ENCODE assay signal across 8 mouse cellular contexts in genomic region chr14:25606372-25607140, GRCm38 (mm10).
DNase-seq lines count a peak whose midpoint lies in the region; ATAC-seq and TF ChIP-seq lines count a peak whose summit lies in the region.

No protein-coding gene starts in this region.

- H3K36me3 ChIP-seq in neural tube, embryonic 12.5 days = no peaks in the 10 kb centered on the region

- TF ChIP-seq POLR2A in lung, adult 2 months (IDR thresholded peaks at IDR 0.05; ENCODE audit: borderline replicate concordance, extremely low read depth, low read depth, low read length) = peak; percentile 28; the same call in 1 of the 2 replicates

- H3K9ac ChIP-seq in neural tube, embryonic 12.5 days = peak overlapping the region; percentile 95

- H3K4me2 ChIP-seq in neural tube, embryonic 12.5 days (replicated peaks) = peak overlapping the region; percentile 93

- peak; percentile 18 for ATAC-seq in neural tube, embryonic 12.5 days (ENCODE audit: low FRiP score, low read depth)

- peak; percentile 71 to 76 for DNase-seq in right cerebral cortex, postnatal 10 days (ENCODE audit: low spot score in 2 of 2)
- no peak for DNase-seq in right cerebral cortex, postnatal 4 days
- peak; percentile 87 for DNase-seq in embryo, embryonic 10.5 days (ENCODE audit: low spot score)
- peak; percentile 71 for DNase-seq in heart, adult 8-10 months (ENCODE audit: low spot score)
- DNase-seq in kidney, adult 11 months = peak; percentile 65
- peak; percentile 54 for DNase-seq in lung, adult 2 months
- peak; percentile 79 for DNase-seq in yolk sac, embryonic 10.5 days (ENCODE audit: low spot score)

- no peaks in the 10 kb centered on the region for H3K27me3 ChIP-seq in neural tube, embryonic 12.5 days (replicated peaks)

- peak overlapping the region; percentile 60 for H3K4me3 ChIP-seq in lung, adult 2 months (replicated peaks; ENCODE audit: extremely low read depth, low read depth, low read length)
- peak overlapping the region; percentile 81 for H3K4me3 ChIP-seq in neural tube, embryonic 12.5 days

- no peak for TF ChIP-seq CTCF in lung, adult 2 months (IDR thresholded peaks at IDR 0.05; ENCODE audit: insufficient read depth, low read length)

- peaks cover 28% of the 10 kb centered on the region for H3K4me1 ChIP-seq in lung, adult 2 months (ENCODE audit: control insufficient read depth, insufficient read depth, low read length)
- H3K4me1 ChIP-seq in neural tube, embryonic 12.5 days = peaks cover 87% of the 10 kb centered on the region

- 5% methylated on average over 31 of the region's 31 CpGs for WGBS in lung, adult 2 months
- WGBS in neural tube, embryonic 12.5 days = under 1% methylated on average over 31 of the region's 31 CpGs

- no peaks in the 10 kb centered on the region for H3K9me3 ChIP-seq in neural tube, embryonic 12.5 days

- peak overlapping the region; percentile 99 for H3K27ac ChIP-seq in neural tube, embryonic 12.5 days
